8 mouse cellular contexts compared by ENCODE assay signal in genomic region chr4:155149941-155150275, GRCm38 (mm10).
A peak's percentile ranks its signal among the peaks of the same experiment; 100 is the strongest.
DNase-seq lines count a peak whose midpoint lies in the region; ATAC-seq and TF ChIP-seq lines count a peak whose summit lies in the region.

No protein-coding gene starts in this region.

- intact Hi-C loops in gastrocnemius, adult 2 months (cut with DNase I): loop anchor here (5.0 kb wide), 1 partner anchor 72 kb away; the partner anchor contains the start of gene Ski
- intact Hi-C loops in gastrocnemius, postnatal 36 days (cut with DNase I): loop anchor here (2.0 kb wide), 1 partner anchor 65 kb away; no protein-coding TSS in a partner anchor
- intact Hi-C loops in left cerebral cortex, postnatal 10 days (cut with DNase I): loop anchor here (5.0 kb wide), 1 partner anchor 67 kb away; no protein-coding TSS in a partner anchor
- intact Hi-C loops in gastrocnemius, postnatal 14 days (cut with DNase I; ENCODE audit: low total_unique reads): no loop called here

- H3K9ac ChIP-seq in neural tube, embryonic 11.5 days (ENCODE audit: low read length): peak overlapping the region; percentile 63; the same call in 1 of the 2 replicates
- H3K9ac ChIP-seq in limb, embryonic 15.5 days: no peak overlapping the region
- H3K9ac ChIP-seq in stomach, embryonic 16.5 days (ENCODE audit: low read length): peak overlapping the region; percentile 79

- H3K4me1 ChIP-seq in neural tube, embryonic 11.5 days (ENCODE audit: control insufficient read depth, insufficient read depth, low read length): peaks cover 19% of the 10 kb centered on the region
- peaks cover 73% of the 10 kb centered on the region for H3K4me1 ChIP-seq in limb, embryonic 15.5 days
- H3K4me1 ChIP-seq in stomach, embryonic 16.5 days (ENCODE audit: control insufficient read depth, insufficient read depth, low read length): peaks cover 56% of the 10 kb centered on the region

- 81% methylated on average over 6 of the region's 6 CpGs for WGBS in neural tube, embryonic 11.5 days
- 40% methylated on average over 6 of the region's 6 CpGs for WGBS in limb, embryonic 15.5 days
- WGBS in stomach, embryonic 16.5 days: 54% methylated on average over 6 of the region's 6 CpGs

- no peaks in the 10 kb centered on the region for H3K27me3 ChIP-seq in neural tube, embryonic 11.5 days (ENCODE audit: control insufficient read depth, insufficient read depth, low read length)
- no peaks in the 10 kb centered on the region for H3K27me3 ChIP-seq in limb, embryonic 15.5 days
- no peaks in the 10 kb centered on the region for H3K27me3 ChIP-seq in stomach, embryonic 16.5 days (ENCODE audit: control insufficient read depth, insufficient read depth, low read length)

- no peak for DNase-seq in gastrocnemius, adult 2 months
- no peak for DNase-seq in gastrocnemius, postnatal 36 days
- no peak for DNase-seq in neural tube, embryonic 11.5 days (ENCODE audit: low spot score)
- no peak for DNase-seq in neural tube, embryonic 10.5 days (ENCODE audit: extremely low spot score, low spot score)
- no peak for DNase-seq in left cerebral cortex, postnatal 10 days (ENCODE audit: extremely low spot score in 1 of 2, low spot score in 2 of 2)
- DNase-seq in gastrocnemius, postnatal 14 days: no peak

- no peaks in the 10 kb centered on the region for H3K9me3 ChIP-seq in neural tube, embryonic 11.5 days (ENCODE audit: control insufficient read depth, low read length)
- H3K9me3 ChIP-seq in limb, embryonic 15.5 days: no peaks in the 10 kb centered on the region
- no peaks in the 10 kb centered on the region for H3K9me3 ChIP-seq in stomach, embryonic 16.5 days (replicated peaks; ENCODE audit: control insufficient read depth, low read length)

- H3K27ac ChIP-seq in gastrocnemius, adult 2 months: peak overlapping the region; percentile 93
- H3K27ac ChIP-seq in neural tube, embryonic 11.5 days (ENCODE audit: low read depth, low read length): no peak overlapping the region
- peak overlapping the region; percentile 95 for H3K27ac ChIP-seq in limb, embryonic 15.5 days
- H3K27ac ChIP-seq in stomach, embryonic 16.5 days (ENCODE audit: low read length): peak overlapping the region; percentile 92

- peak overlapping the region; percentile 83 for H3K4me3 ChIP-seq in gastrocnemius, adult 2 months
- no peak overlapping the region for H3K4me3 ChIP-seq in neural tube, embryonic 11.5 days (ENCODE audit: low read depth, low read length)
- peak overlapping the region; percentile 51 for H3K4me3 ChIP-seq in limb, embryonic 15.5 days
- peak overlapping the region; percentile 50 for H3K4me3 ChIP-seq in stomach, embryonic 16.5 days (replicated peaks; ENCODE audit: low read length)

- ATAC-seq in neural tube, embryonic 11.5 days (ENCODE audit: insufficient read depth, low FRiP score, low TSS enrichment): no peak
- no peak for ATAC-seq in limb, embryonic 15.5 days (ENCODE audit: insufficient number of reproducible peaks, low FRiP score, low TSS enrichment, low read depth)
- ATAC-seq in stomach, embryonic 16.5 days (ENCODE audit: insufficient read depth, low FRiP score): no peak

- peak overlapping the region; percentile 88; the same call in 1 of the 2 replicates for H3K4me2 ChIP-seq in neural tube, embryonic 11.5 days (ENCODE audit: low read depth)
- H3K4me2 ChIP-seq in limb, embryonic 15.5 days: peak overlapping the region; percentile 85
- peak overlapping the region; percentile 79 for H3K4me2 ChIP-seq in stomach, embryonic 16.5 days (ENCODE audit: low read depth, low read length)

- no peak for TF ChIP-seq CTCF in gastrocnemius, adult 2 months (IDR thresholded peaks at IDR 0.05)

- H3K36me3 ChIP-seq in neural tube, embryonic 11.5 days (ENCODE audit: control insufficient read depth, insufficient read depth, low read length): 0 out of 2 replicates have a peak, but pooled peaks cover 1% of the 10 kb centered on the region
- peaks cover 19% of the 10 kb centered on the region for H3K36me3 ChIP-seq in limb, embryonic 15.5 days
- H3K36me3 ChIP-seq in stomach, embryonic 16.5 days (ENCODE audit: control insufficient read depth, insufficient read depth, low read length): no peaks in the 10 kb centered on the region
